Mouse (Mus musculus): ENCODE data around the gene Sf1.

GRCm38 (mm10) chr19:6376643-6377042 lies 13.2 kb downstream of the Sf1 start:
- TF ChIP-seq POLR2A (IDR thresholded peaks at IDR 0.05; ENCODE audit: borderline replicate concordance, extremely low read depth, insufficient read depth, insufficient read length, poor library complexity, severe bottlenecking): no peak
- no peak for TF ChIP-seq CTCF (IDR thresholded peaks at IDR 0.05; ENCODE audit: borderline replicate concordance, extremely low read depth, insufficient read depth, insufficient read length)
